Mouse (Mus musculus) embryonic fibroblast, embryonic 13.5 days (primary cell): Measurements from ENCODE around the gene 4931428F04Rik.

Experiments used
- CTCF ChIP-seq: IDR thresholded peaks from 2 replicates; pipeline ENCODE4 v1.5.1; 2011; ENCODE audit warnings: mild to moderate bottlenecking, control low read depth, low read length, moderate library complexity, borderline replicate concordance; ENCODE audit not compliant: insufficient read depth
- POLR2A ChIP-seq: IDR thresholded peaks from 2 replicates; pipeline ENCODE4 v1.6.1; 2011; ENCODE audit warnings: low read depth, mild to moderate bottlenecking, control low read depth, low read length, moderate library complexity

DNA sequence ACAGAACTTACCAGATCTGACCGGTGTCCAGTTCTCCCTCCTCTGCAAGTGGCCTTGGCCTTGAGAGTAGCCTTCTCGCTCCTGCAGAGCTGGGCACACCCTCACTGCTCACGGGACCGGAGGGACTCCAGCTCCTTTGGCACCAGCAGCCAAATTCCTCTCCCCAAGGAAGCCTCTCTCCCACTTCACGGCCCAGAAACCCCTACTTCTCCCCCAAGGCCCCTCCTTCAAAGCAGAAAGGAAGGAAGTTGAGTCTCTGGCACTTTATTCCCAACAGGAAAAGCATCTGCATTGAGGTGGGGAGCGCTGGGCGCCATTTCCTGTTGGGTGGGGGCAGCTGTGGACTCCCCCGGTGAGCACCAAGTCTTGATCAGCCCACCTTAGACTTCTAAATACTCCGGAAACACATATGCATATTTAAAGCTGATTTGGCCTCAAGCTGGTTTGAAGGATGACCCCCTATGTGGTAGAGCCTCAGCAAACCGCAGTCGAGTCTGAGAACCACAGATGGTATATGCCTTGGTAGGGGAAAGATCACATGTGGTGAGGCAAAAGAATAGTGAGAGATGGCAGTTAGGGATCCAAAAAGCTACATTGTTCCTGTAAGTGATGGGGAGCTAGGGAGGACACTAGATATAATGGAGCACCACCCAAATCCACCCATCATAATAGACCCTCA is 6.4 kb upstream of the 4931428F04Rik start, which contains the start of gene Exoc3l:
- TF ChIP-seq CTCF = no peak
- no peak for TF ChIP-seq POLR2A
